Mouse (Mus musculus) kidney, embryonic 14.5 days (tissue): Measurements from ENCODE around the gene Naga. TPM values are rescaled to one million over a fixed set of nuclear protein-coding genes. Genes with fewer than 3 reads are reported as not detected.

Source experiments
- ATAC-seq: fragments of 200-750 bp; cut with Nextera tagmentation; 2 replicates; pipeline ENCODE4 v1.8.0; 2017; ENCODE audit warnings: moderate number of reproducible peaks, mild to moderate bottlenecking, moderate TSS enrichment, moderate library complexity; ENCODE audit not compliant: low FRiP score, low TSS enrichment
- H3K27ac ChIP-seq: fragments of 300-500 bp; sonication (generic); 2 replicates; pipeline ENCODE4 v1.5.1; 2014; ENCODE audit warnings: low read depth, mild to moderate bottlenecking, low read length, moderate library complexity, mixed read lengths
- H3K27me3 ChIP-seq: fragments of 300-500 bp; sonication (generic); 2 replicates; pipeline ENCODE4 v1.6.1; 2014; ENCODE audit warnings: mild to moderate bottlenecking, low read length; ENCODE audit not compliant: control insufficient read depth, insufficient read depth
- H3K36me3 ChIP-seq: fragments of 300-500 bp; sonication (generic); 2 replicates; pipeline ENCODE4 v1.6.1; 2014; ENCODE audit warnings: low read length, mixed read lengths; ENCODE audit not compliant: control insufficient read depth, insufficient read depth
- H3K4me1 ChIP-seq: fragments of 300-500 bp; sonication (generic); 2 replicates; pipeline ENCODE4 v1.6.1; 2014; ENCODE audit warnings: low read length, mixed read lengths; ENCODE audit not compliant: control insufficient read depth, insufficient read depth
- H3K4me2 ChIP-seq: fragments of 300-500 bp; sonication (generic); replicated peaks from 2 replicates; pipeline ENCODE4 v1.6.1; 2014; ENCODE audit warnings: low read depth, mild to moderate bottlenecking, low read length
- H3K4me3 ChIP-seq: fragments of 300-500 bp; sonication (generic); 2 replicates; pipeline ENCODE4 v1.5.1; 2014; ENCODE audit warnings: mild to moderate bottlenecking, low read length
- H3K9ac ChIP-seq: fragments of 300-500 bp; sonication (generic); 2 replicates; pipeline ENCODE4 v1.6.1; 2014; ENCODE audit warnings: low read depth, mild to moderate bottlenecking, low read length, moderate library complexity
- H3K9me3 ChIP-seq: fragments of 300-500 bp; sonication (generic); 2 replicates; pipeline ENCODE4 v1.6.1; 2016; ENCODE audit warnings: low read length; ENCODE audit not compliant: control insufficient read depth
- WGBS: fragments of 180-500 bp; shearing (Covaris S2); extraction: QIAGEN DNeasy Blood & Tissue Kit; methylation state at CpG from one replicate; pipeline ENCODE4 v1.1.7; 2014; 5-methylcytosine and 5-hydroxymethylcytosine counted together
- polyA plus RNA-seq: library from polyadenylated mRNA; unstranded; fragments of >200 nt; fragmentation: Nextera tagmentation; extraction: Ambion mirVana; gene quantifications from 2 replicates; pipeline ENCODE4 v1.2.1, GENCODE M21; 2014

Naga gene
- polyA plus RNA-seq, 1 experiment from 2014 or later, result 57.3 TPM

DNA sequence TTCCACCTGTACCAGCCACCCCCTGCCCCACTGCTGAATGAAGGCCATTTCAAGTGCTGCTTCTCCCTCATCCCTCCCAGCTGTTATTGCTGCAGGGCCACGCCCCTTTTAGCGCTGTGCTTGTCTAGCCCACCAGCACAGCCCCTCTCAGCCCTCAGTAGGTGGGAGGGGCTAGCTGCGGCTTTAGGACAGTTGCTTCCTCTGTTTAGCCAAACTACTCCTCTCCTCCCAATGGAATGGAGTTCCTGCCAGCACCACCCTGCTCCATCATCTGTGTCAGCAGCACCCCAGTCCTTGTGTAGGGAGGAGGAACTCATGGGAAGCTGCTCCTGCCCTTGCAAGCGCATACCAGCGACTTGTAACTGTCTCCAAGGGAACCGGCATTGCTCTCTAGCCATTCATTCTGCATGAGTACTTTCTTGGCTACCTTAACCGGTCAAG, 45.4 kb downstream of the Naga start:
- H3K27ac ChIP-seq, result no peak overlapping the region
- no peak overlapping the region; the same call in 1 of the 2 replicates for H3K4me3 ChIP-seq
- no peak overlapping the region for H3K9ac ChIP-seq
- H3K4me1 ChIP-seq, result peaks cover 11% of the 10 kb centered on the region
- H3K27me3 ChIP-seq, result no peaks in the 10 kb centered on the region
- 5% methylated on average over 7 of the region's 7 CpGs for WGBS
- H3K9me3 ChIP-seq, result no peaks in the 10 kb centered on the region
- H3K4me2 ChIP-seq, result peak overlapping the region; percentile 27
- ATAC-seq, result peak; percentile 84
- H3K36me3 ChIP-seq, result peaks cover 4% of the 10 kb centered on the region; the same call in 1 of the 2 replicates

DNA sequence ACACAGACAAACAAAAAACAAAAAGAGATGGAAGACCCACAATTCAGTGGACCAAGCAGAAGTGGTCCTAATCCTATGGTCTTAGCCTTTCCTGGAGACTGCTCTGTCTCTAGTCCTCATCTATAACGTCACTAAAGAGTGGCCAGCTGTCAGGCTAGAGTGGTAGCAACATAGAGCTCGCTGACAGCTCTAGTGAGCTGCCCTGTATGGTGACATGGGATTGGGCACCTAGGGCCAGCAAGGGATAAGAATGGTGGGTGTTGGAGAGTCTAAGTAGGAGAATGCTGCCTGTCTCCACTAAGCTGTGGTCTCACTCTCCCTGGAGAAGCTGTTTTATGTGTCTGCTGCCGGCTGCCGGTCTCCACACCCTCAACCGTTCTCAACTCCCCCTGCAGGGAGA, 45.9 kb downstream of the Naga start:
- H3K4me3 ChIP-seq, result no peak overlapping the region
- 13% methylated on average over 5 of the region's 5 CpGs for WGBS
- peak overlapping the region; percentile 27; the same call in 1 of the 2 replicates for H3K4me2 ChIP-seq
- no peak overlapping the region for H3K27ac ChIP-seq
- ATAC-seq, result 0 out of 2 replicates have a peak, but pooled peaks have one; percentile 10
- H3K27me3 ChIP-seq, result no peaks in the 10 kb centered on the region
- no peak overlapping the region for H3K9ac ChIP-seq
- H3K4me1 ChIP-seq, result peaks cover 11% of the 10 kb centered on the region
- peaks cover 4% of the 10 kb centered on the region; the same call in 1 of the 2 replicates for H3K36me3 ChIP-seq
- no peaks in the 10 kb centered on the region for H3K9me3 ChIP-seq

- Histone ChIP-seq H3K9me3 (no peaks in the 10 kb centered on the region), H3K4me1 (peaks cover 11% of the 10 kb centered on the region), H3K4me2 (no peak overlapping the region), H3K4me3 (no peak overlapping the region), H3K9ac (no peak overlapping the region), H3K36me3 (peaks cover 4% of the 10 kb centered on the region; the same call in 1 of the 2 replicates), H3K27ac (no peak overlapping the region), H3K27me3 (no peaks in the 10 kb centered on the region)
- 76% methylated on average over 7 of the region's 7 CpGs for whole genome bisulfite sequencing
- ATAC-seq, result no peak
Measured at GRCm38 (mm10) chr15:82290252-82290651, 48.5 kb downstream of the Naga start.

GRCm38 (mm10) chr15:82286157-82286556, 52.6 kb downstream of the Naga start:
- H3K27ac ChIP-seq, result no peak overlapping the region
- H3K4me2 ChIP-seq, result no peak overlapping the region
- no peak overlapping the region for H3K9ac ChIP-seq
- no peaks in the 10 kb centered on the region for H3K4me1 ChIP-seq
- no peaks in the 10 kb centered on the region for H3K27me3 ChIP-seq
- peaks cover 10% of the 10 kb centered on the region; the same call in 1 of the 2 replicates for H3K36me3 ChIP-seq
- H3K9me3 ChIP-seq, result no peaks in the 10 kb centered on the region
- no peak for ATAC-seq
- WGBS, result 64% methylated on average over 12 of the region's 12 CpGs
- H3K4me3 ChIP-seq, result no peak overlapping the region

DNA sequence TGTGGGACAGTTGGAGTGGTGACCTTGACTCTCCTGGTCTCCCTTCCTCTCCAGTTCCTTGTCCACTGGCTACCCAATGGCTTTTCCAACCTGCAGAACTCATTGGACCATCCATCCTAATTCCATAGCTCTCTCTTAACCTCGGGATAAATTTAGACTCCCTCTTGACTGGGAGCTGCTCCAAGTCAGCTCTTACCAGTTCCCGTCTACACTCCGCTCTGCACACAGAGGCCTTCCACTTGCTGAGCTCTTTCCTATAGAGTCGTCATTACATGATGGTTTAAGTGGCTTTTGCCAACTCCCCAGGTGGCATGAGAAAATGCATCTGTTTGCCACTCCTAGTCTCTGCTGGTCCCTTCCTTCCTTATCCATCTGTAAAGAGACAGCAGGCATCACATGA, 58.1 kb downstream of the Naga start:
- 91% methylated on average over 4 of the region's 4 CpGs for WGBS
- peaks cover 4% of the 10 kb centered on the region; the same call in 1 of the 2 replicates for H3K27me3 ChIP-seq
- no peak overlapping the region for H3K4me3 ChIP-seq
- no peak overlapping the region for H3K27ac ChIP-seq
- no peak overlapping the region for H3K4me2 ChIP-seq
- H3K9me3 ChIP-seq, result no peaks in the 10 kb centered on the region
- no peak for ATAC-seq
- no peak overlapping the region for H3K9ac ChIP-seq
- peaks cover 5% of the 10 kb centered on the region; the same call in 1 of the 2 replicates for H3K4me1 ChIP-seq
- peaks cover 6% of the 10 kb centered on the region; the same call in 1 of the 2 replicates for H3K36me3 ChIP-seq

Other genes starting within 250 kb of the Naga start
- gene Ccdc134, start 211.0 kb downstream of the Naga start, polyA plus RNA-seq, result 12.8 and 19.6 TPM in 2 replicates
- 76.9 and 114 TPM in 2 replicates for gene Srebf2, start 191.7 kb downstream of the Naga start, polyA plus RNA-seq
- gene Shisa8, start 126.1 kb downstream of the Naga start, polyA plus RNA-seq, result 0.80 and 1.1 TPM in 2 replicates
- gene Tnfrsf13c, start 114.6 kb downstream of the Naga start, polyA plus RNA-seq, result 0.12 and 0.13 TPM in 2 replicates
- gene Cenpm, start 94.2 kb downstream of the Naga start, polyA plus RNA-seq, result 83.3 and 116 TPM in 2 replicates
- gene 1500009C09Rik, start 86.5 kb downstream of the Naga start, polyA plus RNA-seq, result not detected in 2 replicates
- 8.6 and 15.8 TPM in 2 replicates for gene Sept3, start 64.0 kb downstream of the Naga start, polyA plus RNA-seq
- gene Wbp2nl, start 40.0 kb downstream of the Naga start, polyA plus RNA-seq, result 0.23 and 0.65 TPM in 2 replicates
- 4.7 and 8.9 TPM in 2 replicates for gene Pheta2, start within 50 bp of the Naga start, polyA plus RNA-seq
- gene Smdt1, start within 50 bp of the Naga start, polyA plus RNA-seq, result 276 and 306 TPM in 2 replicates
- gene Ndufa6, start 15.4 kb upstream of the Naga start, polyA plus RNA-seq, result 396 and 553 TPM in 2 replicates
- 7.0 and 8.2 TPM in 2 replicates for gene Cyp2d22, start 41.3 kb upstream of the Naga start, polyA plus RNA-seq
- not detected in 2 replicates for gene Cyp2d11, start 55.1 kb upstream of the Naga start, polyA plus RNA-seq
- not detected in 2 replicates for gene Cyp2d10, start 68.3 kb upstream of the Naga start, polyA plus RNA-seq
- 0.16 TPM in 1 of 2 replicates, not detected in the other for gene Cyp2d9, start 94.5 kb upstream of the Naga start, polyA plus RNA-seq
- not detected in 2 replicates for gene Cyp2d12, start 216.1 kb upstream of the Naga start, polyA plus RNA-seq